Comparison of ENCODE assay signal across 8 mouse cellular contexts in the genomic region with DNA sequence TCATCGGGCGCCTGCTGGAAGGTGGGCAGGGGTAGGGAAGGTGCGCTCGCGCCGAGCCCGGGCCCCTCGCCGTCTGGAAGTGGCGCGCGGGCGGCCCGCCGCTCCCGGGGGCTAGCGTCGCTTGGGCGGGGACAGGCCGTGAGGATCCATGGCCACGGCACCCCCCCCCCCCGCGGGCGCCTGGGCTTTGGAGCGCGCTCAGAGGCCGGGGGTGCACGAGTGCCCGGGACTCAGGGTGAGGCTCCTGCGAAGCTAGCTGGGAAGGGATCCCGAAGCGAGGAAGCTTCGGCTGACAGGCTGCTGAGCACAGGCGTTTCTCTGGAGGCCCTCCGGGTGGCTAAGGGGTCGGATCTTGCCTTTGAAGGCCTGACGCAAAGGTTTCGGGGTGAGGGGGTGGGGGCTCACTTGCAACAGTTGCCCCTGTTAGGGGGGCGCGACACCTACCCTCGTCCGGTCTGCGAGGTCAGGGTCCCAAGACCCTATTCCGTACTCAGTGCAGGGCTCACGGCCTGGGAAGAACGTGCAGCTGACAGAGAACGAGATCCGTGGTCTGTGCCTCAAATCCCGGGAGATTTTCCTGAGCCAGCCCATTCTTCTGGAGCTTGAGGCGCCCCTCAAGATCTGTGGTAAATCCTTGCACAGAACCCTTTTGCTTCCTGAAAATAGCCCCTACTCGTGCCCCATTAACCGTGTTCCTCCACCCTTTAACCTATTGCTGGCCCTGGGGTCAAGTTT. TPM values are rescaled to one million over a fixed set of nuclear protein-coding genes. Genes with fewer than 3 reads are reported as not detected.
DNase-seq lines count a peak whose midpoint lies in the region; ATAC-seq and TF ChIP-seq lines count a peak whose summit lies in the region.

No protein-coding gene starts in this region.

- no peak for TF ChIP-seq CTCF in liver, postnatal 0 days (IDR thresholded peaks at IDR 0.05; ENCODE audit: low read depth)

- under 1% methylated on average over 51 of the region's 52 CpGs for WGBS in kidney, embryonic 16.5 days
- under 1% methylated on average over 51 of the region's 52 CpGs for WGBS in forebrain, embryonic 15.5 days
- 1% methylated on average over 35 of the region's 52 CpGs for WGBS in liver, postnatal 0 days (ENCODE audit: insufficient replicate concordance)

- ATAC-seq in kidney, embryonic 16.5 days (ENCODE audit: low FRiP score, low TSS enrichment): 0 out of 2 replicates have a peak, but pooled peaks have one; percentile 1
- peak; percentile 12 for ATAC-seq in forebrain, embryonic 15.5 days (replicated peaks)
- ATAC-seq in liver, postnatal 0 days: peak; percentile 53

- H3K9me3 ChIP-seq in kidney, embryonic 16.5 days (ENCODE audit: low read length): no peaks in the 10 kb centered on the region
- H3K9me3 ChIP-seq in forebrain, embryonic 15.5 days: no peaks in the 10 kb centered on the region
- no peaks in the 10 kb centered on the region for H3K9me3 ChIP-seq in liver, postnatal 0 days (ENCODE audit: low read length)

- DNase-seq in kidney, postnatal 4 days: no peak
- peak; percentile 57 for DNase-seq in NIH3T3 (ENCODE audit: low read depth)
- DNase-seq in liver, postnatal 0 days: no peak
- no peak for DNase-seq in spleen, postnatal 36 days (ENCODE audit: low spot score in 2 of 2)
- no peak for DNase-seq in right cerebral cortex, postnatal 36 days (ENCODE audit: low spot score in 2 of 2)
- no peak for DNase-seq in layer of hippocampus, postnatal 25 days (ENCODE audit: extremely low spot score in 1 of 2, low spot score in 1 of 2)

- H3K36me3 ChIP-seq in kidney, embryonic 16.5 days (ENCODE audit: insufficient read depth, low read length): peaks cover 40% of the 10 kb centered on the region
- peaks cover 41% of the 10 kb centered on the region for H3K36me3 ChIP-seq in forebrain, embryonic 15.5 days
- H3K36me3 ChIP-seq in liver, postnatal 0 days (replicated peaks; ENCODE audit: insufficient read depth, low read length): peaks cover 42% of the 10 kb centered on the region

- peaks cover 54% of the 10 kb centered on the region for H3K4me1 ChIP-seq in kidney, embryonic 16.5 days (ENCODE audit: insufficient read depth, low read length)
- H3K4me1 ChIP-seq in forebrain, embryonic 15.5 days: peaks cover 38% of the 10 kb centered on the region
- H3K4me1 ChIP-seq in liver, postnatal 0 days (ENCODE audit: insufficient read depth): peaks cover 37% of the 10 kb centered on the region

- H3K27me3 ChIP-seq in kidney, embryonic 16.5 days (ENCODE audit: insufficient read depth, low read length): no peaks in the 10 kb centered on the region
- H3K27me3 ChIP-seq in forebrain, embryonic 15.5 days: no peaks in the 10 kb centered on the region
- H3K27me3 ChIP-seq in liver, postnatal 0 days (ENCODE audit: insufficient read depth, low read length): no peaks in the 10 kb centered on the region

- peak overlapping the region; percentile 83 for H3K4me3 ChIP-seq in kidney, embryonic 16.5 days (ENCODE audit: low read length)
- H3K4me3 ChIP-seq in forebrain, embryonic 15.5 days: peak overlapping the region; percentile 95
- peak overlapping the region; percentile 88 for H3K4me3 ChIP-seq in liver, postnatal 0 days (ENCODE audit: low read depth, low read length)

- H3K9ac ChIP-seq in kidney, embryonic 16.5 days (replicated peaks; ENCODE audit: low read length): peak overlapping the region; percentile 96
- peak overlapping the region; percentile 98 for H3K9ac ChIP-seq in forebrain, embryonic 15.5 days (replicated peaks)
- H3K9ac ChIP-seq in liver, postnatal 0 days (replicated peaks): peak overlapping the region; percentile 93

- no peak for TF ChIP-seq EP300 in liver, postnatal 0 days (IDR thresholded peaks at IDR 0.05; ENCODE audit: low read depth)

- H3K4me2 ChIP-seq in kidney, embryonic 16.5 days (replicated peaks; ENCODE audit: low read depth, low read length): peak overlapping the region; percentile 91
- peak overlapping the region; percentile 87 for H3K4me2 ChIP-seq in forebrain, embryonic 15.5 days (replicated peaks)
- H3K4me2 ChIP-seq in liver, postnatal 0 days (ENCODE audit: low read depth, low read length): peak overlapping the region; percentile 85

- H3K27ac ChIP-seq in kidney, embryonic 16.5 days (ENCODE audit: low read length): peak overlapping the region; percentile 97
- H3K27ac ChIP-seq in forebrain, embryonic 15.5 days (replicated peaks): peak overlapping the region; percentile 88
- H3K27ac ChIP-seq in liver, postnatal 0 days (ENCODE audit: low read depth): peak overlapping the region; percentile 89

RNA-seq across cellular contexts. Expression of gene Ppp1ca, which starts 0.6 kb away (rescaled TPM):
- 1,050 and 1,120 TPM in 2 replicates for polyA plus RNA-seq in kidney, embryonic 16.5 days (2015; fragmentation: Nextera tagmentation; extraction: Ambion mirVana)
- 560 and 578 TPM in 2 replicates for polyA plus RNA-seq in forebrain, embryonic 15.5 days (2015; fragmentation: Nextera tagmentation; extraction: Ambion mirVana)
- polyA plus RNA-seq in liver, postnatal 0 days (2015; fragmentation: Nextera tagmentation; extraction: Ambion mirVana): 269 and 284 TPM in 2 replicates
- total RNA-seq in layer of hippocampus, postnatal 25 days (2021): 100 to 1,000 TPM; 259 to 293 TPM

RNA-seq across cellular contexts. Expression of gene Tbc1d10c, which starts 1.3 kb away (rescaled TPM):
- 2.5 and 3.1 TPM in 2 replicates for polyA plus RNA-seq in kidney, embryonic 16.5 days (2015; fragmentation: Nextera tagmentation; extraction: Ambion mirVana)
- 0.70 and 0.86 TPM in 2 replicates for polyA plus RNA-seq in forebrain, embryonic 15.5 days (2015; fragmentation: Nextera tagmentation; extraction: Ambion mirVana)
- polyA plus RNA-seq in liver, postnatal 0 days (2015; fragmentation: Nextera tagmentation; extraction: Ambion mirVana): 8.4 and 9.9 TPM in 2 replicates
- 1 to 10 TPM; 1.2 to 1.3 TPM for total RNA-seq in layer of hippocampus, postnatal 25 days (2021)

RNA-seq across cellular contexts. Expression of gene Rad9a, which starts 9.0 kb away (rescaled TPM):
- polyA plus RNA-seq in kidney, embryonic 16.5 days (2015; fragmentation: Nextera tagmentation; extraction: Ambion mirVana): 39.4 and 39.9 TPM in 2 replicates
- polyA plus RNA-seq in forebrain, embryonic 15.5 days (2015; fragmentation: Nextera tagmentation; extraction: Ambion mirVana): 22.6 and 25.2 TPM in 2 replicates
- 8.0 and 9.0 TPM in 2 replicates for polyA plus RNA-seq in liver, postnatal 0 days (2015; fragmentation: Nextera tagmentation; extraction: Ambion mirVana)
- 1 to 10 TPM; 7.4 to 8.2 TPM for total RNA-seq in layer of hippocampus, postnatal 25 days (2021)

RNA-seq across cellular contexts. Expression of gene Carns1, which starts 17.1 kb away (rescaled TPM):
- 2.9 and 3.3 TPM in 2 replicates for polyA plus RNA-seq in kidney, embryonic 16.5 days (2015; fragmentation: Nextera tagmentation; extraction: Ambion mirVana)
- 3.4 and 4.2 TPM in 2 replicates for polyA plus RNA-seq in forebrain, embryonic 15.5 days (2015; fragmentation: Nextera tagmentation; extraction: Ambion mirVana)
- polyA plus RNA-seq in liver, postnatal 0 days (2015; fragmentation: Nextera tagmentation; extraction: Ambion mirVana): 0.73 and 0.90 TPM in 2 replicates
- total RNA-seq in layer of hippocampus, postnatal 25 days (2021): 10 to 100 TPM in 1 of 2 experiments, 1 to 10 TPM in 1; 8.2 to 11.7 TPM

RNA-seq across cellular contexts. Expression of gene Clcf1, which starts 21.6 kb away (rescaled TPM):
- 6.8 and 7.5 TPM in 2 replicates for polyA plus RNA-seq in kidney, embryonic 16.5 days (2015; fragmentation: Nextera tagmentation; extraction: Ambion mirVana)
- polyA plus RNA-seq in forebrain, embryonic 15.5 days (2015; fragmentation: Nextera tagmentation; extraction: Ambion mirVana): 0.39 and 0.43 TPM in 2 replicates
- 0.91 and 1.1 TPM in 2 replicates for polyA plus RNA-seq in liver, postnatal 0 days (2015; fragmentation: Nextera tagmentation; extraction: Ambion mirVana)
- under 1 TPM; 0.27 to 0.61 TPM for total RNA-seq in layer of hippocampus, postnatal 25 days (2021)

Comparison
In these comparisons a context has a peak if more than half of its experiments do, and no peak if none do; other contexts are left out.
1. ATAC-seq: peak in every context shown above with its lines; median percentile 53 in liver, postnatal 0 days; 12 in forebrain, embryonic 15.5 days; 1 in kidney, embryonic 16.5 days.